Mouse (Mus musculus) spleen, postnatal 4 days (tissue): ENCODE data around the gene Xpnpep3.

Source experiments
- DNase-seq, 2 experiments: peaks; one replicate each; pipeline ENCODE4 v3.0.0; 2022; ENCODE audit warnings: low spot score in 2 of 2

Gene Xpnpep3

DNA sequence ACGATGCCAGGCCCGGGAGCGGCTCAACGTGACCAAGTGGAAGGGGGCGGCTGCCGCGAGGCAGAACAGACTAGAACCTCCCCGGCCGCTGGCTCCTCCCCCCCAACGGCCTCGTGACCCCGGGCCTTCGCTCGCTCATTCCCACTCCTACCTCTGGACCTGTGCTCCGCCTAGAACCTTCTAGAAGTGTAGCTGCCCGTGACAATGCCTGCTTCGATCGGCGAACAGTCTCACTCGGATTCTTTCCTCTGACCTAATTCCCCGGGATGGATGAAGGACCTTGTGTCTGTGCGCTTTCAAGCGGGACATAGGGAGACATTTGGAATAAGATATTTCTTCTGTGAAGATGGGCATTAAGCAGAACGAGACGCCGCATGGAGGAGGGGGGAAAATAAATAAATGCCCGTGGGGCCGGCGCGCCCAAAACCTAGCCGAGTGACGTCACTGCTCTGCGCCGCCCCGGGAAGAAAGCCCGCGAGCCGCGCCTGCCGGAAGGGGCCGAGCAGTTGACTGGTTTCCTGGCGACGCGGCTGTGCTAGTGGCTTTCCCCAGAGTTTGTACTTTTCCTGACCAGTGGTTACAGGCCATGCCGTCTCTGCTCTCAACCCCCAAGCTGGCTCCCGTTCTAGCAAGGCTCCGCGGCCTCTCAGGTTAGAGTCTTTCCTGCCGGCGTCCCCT, at the start of gene Xpnpep3, which contains the start of gene St13:
Gene Xpnpep3 (plus strand): TSS at position 501 of the 678 bp plus-strand sequence.
Gene St13 (minus strand): TSS at position 440 of the 678 bp plus-strand sequence.
- DNase-seq, result peak; percentile 97 to 99

DNA sequence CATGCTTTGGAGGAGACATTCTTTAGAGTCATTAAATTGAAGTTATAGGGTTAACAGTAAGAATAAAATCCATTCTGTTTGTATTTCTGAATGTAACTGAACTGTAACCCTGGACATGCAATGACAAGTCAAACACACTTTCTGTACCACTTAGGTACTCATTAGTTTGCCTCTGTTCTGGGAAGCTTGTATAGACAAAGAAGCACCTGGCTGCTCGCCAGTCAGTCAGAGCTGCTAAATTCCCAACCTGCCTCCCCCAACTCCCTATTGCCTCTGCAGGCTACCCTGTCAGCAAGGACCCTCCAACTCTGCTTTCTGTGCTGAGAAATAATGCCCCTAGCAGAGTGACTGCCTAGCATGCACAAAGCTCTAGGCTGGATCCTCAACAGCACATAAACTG, 49.5 kb upstream of the Xpnpep3 start:
- no peak for DNase-seq

GRCm38 (mm10) chr15:81352638-81353037, 47.3 kb upstream of the Xpnpep3 start:
- no peak for DNase-seq

DNA sequence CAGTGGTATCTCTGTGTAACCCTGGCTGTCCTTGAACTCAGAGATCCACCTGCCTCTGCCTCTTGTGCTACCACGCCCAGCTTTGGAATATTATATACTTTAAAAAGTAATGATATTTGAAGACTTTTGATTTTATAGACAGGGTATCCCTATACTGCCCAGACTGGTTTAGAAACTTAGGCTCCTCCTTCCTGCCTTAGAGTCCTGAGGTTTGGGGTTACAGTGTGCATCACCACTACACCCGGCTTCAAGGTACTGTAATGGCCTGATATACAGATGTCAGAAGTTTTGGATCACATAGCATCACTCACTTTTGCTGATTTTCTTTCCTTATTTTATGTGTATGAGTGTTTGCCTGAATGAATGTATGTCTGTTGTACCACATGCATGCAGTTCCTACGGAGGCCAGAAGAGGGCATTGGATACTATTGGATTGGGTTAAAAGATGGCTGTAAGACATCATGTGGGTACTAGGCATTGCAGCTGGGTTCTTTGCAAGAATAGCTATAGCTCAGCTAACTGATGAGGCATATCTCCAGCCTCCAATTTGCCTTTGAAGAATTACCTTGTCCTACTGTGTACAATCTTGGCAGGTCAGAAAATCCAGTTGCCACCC, 44.7 kb upstream of the Xpnpep3 start:
- DNase-seq, result peak; percentile 73 to 86

DNA sequence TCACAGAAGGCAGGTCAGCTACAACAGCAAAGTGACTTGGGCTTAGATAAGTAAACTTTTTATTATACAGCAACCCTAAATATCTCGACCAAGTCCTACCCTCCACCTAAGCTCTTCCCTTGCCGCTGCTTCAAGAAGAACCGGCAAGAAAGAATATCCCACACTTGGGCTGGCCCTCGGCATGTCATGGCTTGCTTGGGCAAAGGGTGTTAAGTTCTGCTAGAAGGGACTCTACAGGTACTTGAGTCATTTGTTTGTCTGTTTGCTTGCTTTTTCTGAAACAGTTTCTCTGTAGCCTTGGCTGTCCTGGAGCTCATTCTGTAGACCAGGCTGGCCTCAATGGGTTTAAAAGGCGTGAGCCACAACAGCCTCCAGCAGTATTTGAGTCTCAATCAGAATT, 43.0 kb upstream of the Xpnpep3 start:
- DNase-seq, result no peak

- no peak for DNase-seq
Observed at GRCm38 (mm10) chr15:81358943-81359342, 41.0 kb upstream of the Xpnpep3 start.

DNA sequence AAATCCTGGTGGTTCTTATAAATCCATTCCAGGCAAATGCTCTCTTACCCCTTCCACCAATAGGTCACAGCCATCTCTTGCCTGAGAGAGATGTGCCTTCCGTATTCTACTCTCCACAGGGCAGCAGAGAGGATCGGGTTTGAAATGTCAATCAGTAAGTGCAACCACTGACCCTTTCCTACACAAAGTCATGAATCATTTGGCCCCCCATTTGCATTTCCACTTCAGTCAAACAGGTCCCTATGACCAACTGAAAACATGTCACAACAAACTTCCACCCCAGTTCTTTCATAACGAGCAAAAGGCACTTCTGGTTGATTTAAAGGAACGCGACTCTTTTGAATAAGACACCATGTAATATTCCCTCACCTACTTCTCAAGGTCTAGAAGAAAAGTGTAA, 40.5 kb upstream of the Xpnpep3 start:
- DNase-seq, result no peak

DNA sequence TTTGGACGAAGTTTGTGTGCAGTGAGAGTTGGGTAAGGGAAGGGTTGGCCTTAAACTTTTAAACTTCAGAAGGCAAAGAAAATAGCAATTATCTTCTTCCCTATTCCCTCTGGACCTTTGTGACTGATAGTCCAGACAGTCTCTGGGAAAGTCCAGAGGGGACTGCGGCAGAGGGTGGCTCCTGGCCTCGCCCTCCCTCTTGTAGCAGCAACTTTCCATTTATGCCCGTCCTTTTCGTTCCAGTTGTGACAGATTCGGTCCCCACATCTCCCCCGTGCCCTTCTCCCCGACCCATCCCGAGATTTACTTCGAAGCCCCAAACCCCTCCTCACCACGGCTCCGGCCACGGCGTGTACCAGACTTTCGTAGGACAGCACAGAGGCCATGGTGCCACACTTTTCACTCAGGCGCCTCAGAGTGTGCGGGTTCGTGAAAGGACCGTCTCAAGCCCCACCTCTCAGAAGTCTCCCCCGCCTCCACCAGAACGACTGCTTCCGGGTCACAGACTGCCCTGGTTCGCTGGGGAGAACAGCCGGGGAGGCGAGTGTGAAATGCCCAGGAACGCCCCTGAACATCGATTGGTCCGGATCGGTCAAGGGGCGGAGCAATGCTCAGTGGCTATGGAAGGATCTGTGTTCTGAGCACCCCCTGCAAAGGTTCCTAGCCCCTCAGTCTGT, 39.5 kb upstream of the Xpnpep3 start, which contains the start of gene Slc25a17:
Gene Slc25a17 (minus strand): TSS at position 468 of the 677 bp plus-strand sequence.
- DNase-seq, result peak; percentile 95 to 96

GRCm38 (mm10) chr15:81361022-81361404, 38.9 kb upstream of the Xpnpep3 start:
- DNase-seq, result no peak

DNA sequence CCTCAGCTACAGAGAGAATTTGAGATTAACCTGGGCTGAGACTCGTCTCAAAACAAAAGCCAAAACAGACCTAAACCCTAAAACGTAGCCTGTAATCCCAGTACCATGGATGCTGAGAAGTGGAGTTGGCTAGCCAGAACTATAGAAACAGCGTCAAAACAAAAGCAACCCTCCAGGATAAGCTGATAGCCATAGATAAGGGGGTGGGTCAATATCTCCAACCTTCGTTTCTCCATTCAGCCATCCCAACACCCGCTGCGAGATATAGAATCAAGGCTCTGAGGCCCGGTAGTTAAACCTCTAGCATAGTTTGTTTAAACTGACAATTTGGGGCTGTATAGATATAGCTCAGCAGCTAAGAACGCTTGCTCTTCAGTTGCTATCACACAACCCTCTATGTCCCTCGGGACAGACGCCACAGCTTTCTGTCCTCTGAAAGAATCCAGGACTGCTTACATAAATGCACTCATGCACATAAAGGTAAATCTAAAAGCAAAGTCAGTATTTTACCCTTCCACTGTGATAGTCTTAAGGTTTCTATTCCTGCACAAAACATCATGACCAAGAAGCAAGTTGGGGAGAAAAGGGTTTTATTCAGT, 38.4 kb upstream of the Xpnpep3 start:
- DNase-seq, result no peak

- no peak for DNase-seq
Observed at GRCm38 (mm10) chr15:81362501-81362900, 37.4 kb upstream of the Xpnpep3 start.

GRCm38 (mm10) chr15:81364271-81364670, 35.7 kb upstream of the Xpnpep3 start:
- DNase-seq, result no peak

DNA sequence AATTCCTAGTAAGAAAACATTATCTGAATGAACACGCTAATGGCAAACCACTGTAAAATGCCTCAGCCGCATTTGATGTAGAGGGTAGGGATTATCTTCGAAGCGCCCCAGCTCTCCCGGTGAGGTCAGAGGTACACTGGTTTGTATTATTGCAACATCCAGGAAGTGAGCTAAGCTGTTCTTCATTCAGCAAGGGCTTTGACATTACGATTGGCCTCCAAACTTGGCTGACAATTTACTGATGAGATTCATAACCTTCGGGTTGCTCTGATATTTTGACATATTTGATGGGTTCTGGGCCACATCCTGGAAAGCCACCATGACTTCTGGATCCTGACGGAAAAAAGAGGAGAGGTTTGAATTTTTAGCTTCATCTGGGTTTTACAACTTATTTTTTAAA, 34.7 kb upstream of the Xpnpep3 start:
- DNase-seq, result no peak

- no peak for DNase-seq
Observed at GRCm38 (mm10) chr15:81366241-81366640, 33.7 kb upstream of the Xpnpep3 start.

GRCm38 (mm10) chr15:81368601-81369000, 31.3 kb upstream of the Xpnpep3 start:
- DNase-seq, result no peak

- DNase-seq, result no peak
Observed at GRCm38 (mm10) chr15:81370356-81370755, 29.6 kb upstream of the Xpnpep3 start.

- DNase-seq, result no peak
Observed at GRCm38 (mm10) chr15:81374621-81375020, 25.3 kb upstream of the Xpnpep3 start.

DNA sequence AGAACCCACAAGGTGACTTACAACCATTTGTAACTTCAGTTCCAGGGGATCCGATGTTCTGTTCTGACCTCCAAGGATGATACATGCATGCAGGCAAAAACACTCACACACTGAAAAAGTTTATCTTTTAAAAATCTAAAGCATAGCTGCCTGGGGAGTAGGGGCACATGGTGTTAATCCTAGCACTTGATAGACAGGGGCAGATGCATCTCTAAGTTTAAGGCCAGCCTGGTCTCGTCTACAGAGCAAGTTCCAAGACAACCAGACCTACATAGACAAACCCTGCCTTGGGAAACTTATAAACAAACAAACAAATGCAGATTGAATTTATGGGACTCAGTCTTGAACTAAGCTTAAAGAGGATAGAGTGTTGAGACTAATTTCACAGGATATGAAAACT, 21.1 kb upstream of the Xpnpep3 start:
- DNase-seq, result no peak

DNA sequence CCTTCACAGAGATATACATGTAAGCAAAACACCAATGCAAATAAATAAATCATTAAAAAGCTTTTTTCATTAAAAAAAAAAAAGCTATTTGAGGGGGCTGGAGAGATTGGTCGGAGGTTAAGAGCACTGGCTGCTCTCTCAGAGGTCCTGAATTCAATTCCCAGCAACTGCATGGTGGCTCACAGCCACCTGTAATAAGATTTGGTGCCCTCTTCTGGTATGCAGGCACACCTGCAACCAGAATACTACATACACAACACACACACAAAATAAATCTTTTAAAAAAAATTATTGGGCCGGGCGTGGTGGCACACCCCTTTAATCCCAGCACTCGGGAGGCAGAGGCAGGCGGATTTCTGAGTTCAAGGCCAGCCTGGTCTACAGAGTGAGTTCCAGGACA, 13.6 kb upstream of the Xpnpep3 start:
- DNase-seq, result no peak

- DNase-seq, result peak; percentile 32 to 66
Observed at GRCm38 (mm10) chr15:81392997-81393396, 6.9 kb upstream of the Xpnpep3 start.

- no peak for DNase-seq
Observed at GRCm38 (mm10) chr15:81394211-81394915, 5.6 kb upstream of the Xpnpep3 start.

- no peak for DNase-seq
Observed at GRCm38 (mm10) chr15:81398189-81398588, 1.7 kb upstream of the Xpnpep3 start.
